Mouse (Mus musculus) ES-Bruce4 (cell line): ENCODE measurements around the gene Cnot6.

ENCODE experiments used
- CTCF ChIP-seq: IDR thresholded peaks from one replicate; pipeline ENCODE4 v1.8.1; 2011; ENCODE audit warnings: low read depth, low read length
- EP300 ChIP-seq: IDR thresholded peaks from 2 replicates; pipeline ENCODE4 v1.6.1; 2011; ENCODE audit warnings: low read depth, low read length; ENCODE audit not compliant: insufficient read depth
- POLR2A ChIP-seq: IDR thresholded peaks from one replicate; pipeline ENCODE4 v1.8.1; 2011; ENCODE audit warnings: low read length; ENCODE audit not compliant: insufficient read depth

GRCm38 (mm10) chr11:49653079-49653408, 59.5 kb downstream of the Cnot6 start:
- no peak for TF ChIP-seq CTCF
- TF ChIP-seq POLR2A, result no peak
- no peak for TF ChIP-seq EP300
